Mouse (Mus musculus): ENCODE data around the gene Rrbp1. TPM values are rescaled to one million over a fixed set of nuclear protein-coding genes. Genes with fewer than 3 reads are reported as not detected.

Gene Rrbp1
- total RNA-seq (2023) = 100 to 1,000 TPM; 368 to 410 TPM

DNA sequence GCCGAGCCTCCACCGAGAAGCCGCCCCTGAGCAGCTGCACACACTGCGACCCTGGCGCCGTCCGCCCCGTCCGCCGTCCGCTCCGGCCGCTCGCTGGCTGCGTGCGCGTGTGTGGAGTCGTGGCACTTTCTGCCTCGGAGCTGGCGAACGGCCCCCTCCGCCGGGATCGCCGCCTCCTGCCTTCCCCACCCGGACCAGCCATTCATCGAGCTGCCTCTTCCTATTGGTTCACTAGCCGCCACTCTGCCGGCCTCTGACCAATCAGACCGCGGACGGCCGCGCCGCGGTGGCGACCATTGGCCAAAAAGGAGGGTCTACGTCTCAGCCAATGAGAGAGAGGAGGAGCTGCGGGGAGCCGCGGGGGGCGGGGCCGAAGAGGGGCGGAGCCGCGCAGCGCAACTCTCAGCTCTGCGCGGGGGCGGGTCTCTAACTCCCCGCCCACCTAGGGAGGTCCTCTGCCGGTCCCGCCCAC lies at the start of gene Rrbp1:
Rrbp1 (minus strand) TSS at position 184 of the 472 bp plus-strand sequence.

DNA sequence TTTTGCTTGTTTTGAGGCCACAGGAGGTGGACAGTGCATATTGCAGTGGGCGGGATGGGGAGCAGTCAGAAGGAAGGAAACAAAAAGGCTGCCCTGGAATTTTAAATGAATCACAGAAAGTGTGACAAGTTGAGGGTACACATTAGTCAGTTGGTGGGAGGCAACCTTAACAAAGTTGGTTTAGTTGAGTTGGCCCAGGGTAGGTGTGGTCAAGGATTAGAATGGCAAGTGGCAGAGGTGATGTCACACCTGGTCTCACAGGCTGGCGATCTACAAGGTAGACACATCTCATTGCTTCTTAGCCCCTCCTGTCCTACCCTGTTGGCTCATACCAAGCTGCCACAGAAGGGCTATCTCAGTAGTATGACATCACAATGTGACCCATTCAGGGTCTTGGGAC lies 21.6 kb upstream of the Rrbp1 start, which contains the start of gene Banf2:
Banf2 (plus strand) TSS at position 396 of the 400 bp plus-strand sequence.

DNA sequence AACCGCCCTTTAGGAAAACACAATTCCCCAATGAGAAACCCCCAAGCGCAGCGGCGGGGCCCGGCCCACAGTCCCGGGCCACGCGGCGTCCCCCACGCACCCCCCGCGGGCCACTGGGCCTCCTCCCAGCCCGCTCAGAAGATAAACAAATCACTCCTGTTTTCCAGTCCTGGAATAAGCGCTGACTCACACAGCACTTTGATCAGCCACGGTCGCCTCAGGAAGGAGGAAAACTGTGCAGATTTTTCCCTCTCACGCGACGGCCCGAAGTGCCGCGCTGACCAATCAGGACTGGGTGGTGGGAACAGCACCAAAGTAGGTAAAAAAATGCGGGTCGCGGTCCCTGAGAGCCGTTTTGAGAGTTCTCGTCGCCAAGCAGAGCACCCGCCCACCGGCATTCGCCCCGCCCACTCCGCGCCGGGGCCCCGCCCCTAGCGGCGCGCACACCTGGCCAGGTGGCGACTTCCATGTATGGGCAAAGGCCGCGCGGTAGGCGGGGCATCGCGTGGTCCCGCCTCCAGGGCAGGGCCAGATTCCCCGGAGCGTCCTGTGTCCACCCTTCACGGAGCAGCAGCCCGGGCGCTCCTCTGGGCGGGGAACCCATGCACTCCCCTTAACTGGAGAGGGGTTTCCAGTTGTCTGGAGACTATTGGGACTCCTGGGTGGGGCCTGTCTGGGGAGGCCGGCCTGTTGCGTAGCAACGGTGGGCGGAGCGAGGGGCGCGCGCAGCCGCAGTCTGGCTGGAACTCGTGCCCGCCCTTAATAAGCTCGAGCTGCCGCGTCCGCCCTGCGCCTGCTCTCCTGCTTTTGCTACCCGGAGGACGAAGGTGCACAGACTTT lies 96.1 kb downstream of the Rrbp1 start, which contains the start of gene Dstn:
Dstn (plus strand) TSS at position 561 of the 840 bp plus-strand sequence.

Other genes starting within 250 kb of the Rrbp1 start
- gene Bfsp1, start 148.1 kb downstream of the Rrbp1 start, total RNA-seq (2023) = 1 to 10 TPM; 2.4 to 2.9 TPM
- gene Dstn, start 95.9 kb downstream of the Rrbp1 start, total RNA-seq (2023) = 100 to 1,000 TPM; 100 to 109 TPM
- gene Banf2, start 21.8 kb upstream of the Rrbp1 start, total RNA-seq (2023) = not detected